Mouse (Mus musculus): ENCODE measurements around the gene Man1c1. TPM values are rescaled to one million over a fixed set of nuclear protein-coding genes. Genes with fewer than 3 reads are reported as not detected.

Man1c1 gene
- polyA plus RNA-seq, 1 experiment = 6.9 TPM

DNA sequence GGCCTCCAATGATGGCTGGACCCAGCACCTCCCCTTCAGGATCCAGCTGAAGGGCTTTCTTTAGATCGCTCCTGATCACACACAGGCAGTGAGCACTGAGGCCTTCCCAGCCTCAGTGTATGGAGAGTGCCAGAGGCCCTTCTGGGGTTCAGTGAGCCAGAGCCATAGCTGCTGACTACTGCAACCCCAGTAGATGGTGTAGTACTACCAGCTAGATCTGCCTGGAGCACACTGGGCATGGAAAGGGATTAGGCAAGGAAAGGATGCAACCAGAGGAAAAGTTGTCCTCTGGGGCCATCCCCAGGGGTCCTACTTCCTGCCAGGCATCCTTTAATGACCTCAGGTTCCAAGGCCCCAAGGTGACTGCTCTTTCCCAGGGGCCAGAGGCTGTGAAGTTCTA lies 150.5 kb downstream of the Man1c1 start:
- H3K27me3 ChIP-seq (ENCODE audit: control insufficient read depth, insufficient read depth, low read length) = peaks cover 5% of the 10 kb centered on the region; the same call in 1 of the 2 replicates
- TF ChIP-seq POLR2A (IDR thresholded peaks at IDR 0.05; ENCODE audit: low read depth, low read length) = no peak
- TF ChIP-seq CTCF (IDR thresholded peaks at IDR 0.05; ENCODE audit: extremely low read depth, insufficient read depth, insufficient read length, insufficient replicate concordance) = no peak
- H3K36me3 ChIP-seq (ENCODE audit: control insufficient read depth, insufficient read depth, low read length) = no peaks in the 10 kb centered on the region
- peaks cover 5% of the 10 kb centered on the region; the same call in 1 of the 2 replicates for H3K4me1 ChIP-seq (ENCODE audit: control insufficient read depth, insufficient read depth, insufficient read length)
- 84% methylated on average over 1 of the region's 1 CpGs for WGBS
- no peak for DNase-seq (ENCODE audit: low read depth in 1 of 2, low spot score in 2 of 2)
- H3K27ac ChIP-seq (ENCODE audit: insufficient read depth, low read length) = no peak overlapping the region
- H3K4me3 ChIP-seq (ENCODE audit: extremely low read depth, insufficient read depth, insufficient read length) = no peak overlapping the region

DNA sequence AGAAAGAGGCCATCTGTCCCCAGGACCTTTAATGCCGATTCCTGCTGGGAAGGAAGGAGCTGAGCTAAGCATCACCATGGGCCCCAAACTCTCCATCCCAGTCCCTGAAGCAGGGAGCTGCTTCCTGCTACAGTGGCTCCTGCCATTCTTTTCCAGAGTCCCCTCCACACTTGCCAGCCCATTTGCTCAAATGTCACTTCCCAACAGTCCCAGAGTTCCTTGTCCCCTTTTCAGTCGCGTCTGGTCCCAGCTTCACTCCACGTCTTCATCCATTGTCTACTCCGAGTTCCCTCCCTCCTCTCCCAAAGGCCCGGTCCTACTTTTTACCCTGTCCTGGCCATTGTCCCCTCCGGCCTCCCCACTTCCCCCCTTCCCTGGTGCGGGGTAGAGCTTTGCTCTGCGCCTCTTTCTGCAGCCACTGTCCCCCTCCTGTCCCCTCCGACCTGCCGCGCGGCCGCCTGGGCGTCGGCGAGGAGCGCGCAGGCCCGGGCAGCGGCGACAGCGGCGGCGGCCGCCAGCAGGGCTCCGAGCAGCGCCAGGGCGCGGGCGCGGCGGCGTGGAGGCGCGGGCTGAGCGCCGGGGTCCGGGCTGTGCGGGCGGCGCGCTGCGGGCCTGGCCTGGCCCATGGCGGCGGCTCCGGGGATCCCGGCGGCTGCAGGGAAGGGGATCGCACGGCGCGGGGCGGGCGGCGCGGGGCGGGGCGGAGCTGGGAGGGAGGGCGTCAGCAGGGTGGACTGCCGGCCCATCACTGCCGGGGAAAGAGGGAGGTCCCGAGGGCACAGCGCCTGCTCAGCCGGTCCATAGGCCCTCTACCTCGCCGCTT lies 152.4 kb downstream of the Man1c1 start, which contains the start of gene Selenon:
Gene Selenon (minus strand): TSS at position 673 of the 823 bp plus-strand sequence.
- H3K4me1 ChIP-seq (ENCODE audit: control insufficient read depth, insufficient read depth, insufficient read length) = peaks cover 2% of the 10 kb centered on the region; the same call in 1 of the 2 replicates
- peak within 1 kb of the TSS; percentile 59 for H3K4me3 ChIP-seq (ENCODE audit: extremely low read depth, insufficient read depth, insufficient read length)
- WGBS = 3% methylated on average over 65 of the region's 67 CpGs
- peaks cover 5% of the 10 kb centered on the region; the same call in 1 of the 2 replicates for H3K27me3 ChIP-seq (ENCODE audit: control insufficient read depth, insufficient read depth, low read length)
- DNase-seq (ENCODE audit: low read depth in 1 of 2, low spot score in 2 of 2) = no peak
- H3K36me3 ChIP-seq (ENCODE audit: control insufficient read depth, insufficient read depth, low read length) = no peaks in the 10 kb centered on the region
- TF ChIP-seq CTCF (IDR thresholded peaks at IDR 0.05; ENCODE audit: extremely low read depth, insufficient read depth, insufficient read length, insufficient replicate concordance) = no peak
- TF ChIP-seq POLR2A (IDR thresholded peaks at IDR 0.05; ENCODE audit: low read depth, low read length) = no peak
- H3K27ac ChIP-seq (ENCODE audit: insufficient read depth, low read length) = no peak within 1 kb of the TSS

DNA sequence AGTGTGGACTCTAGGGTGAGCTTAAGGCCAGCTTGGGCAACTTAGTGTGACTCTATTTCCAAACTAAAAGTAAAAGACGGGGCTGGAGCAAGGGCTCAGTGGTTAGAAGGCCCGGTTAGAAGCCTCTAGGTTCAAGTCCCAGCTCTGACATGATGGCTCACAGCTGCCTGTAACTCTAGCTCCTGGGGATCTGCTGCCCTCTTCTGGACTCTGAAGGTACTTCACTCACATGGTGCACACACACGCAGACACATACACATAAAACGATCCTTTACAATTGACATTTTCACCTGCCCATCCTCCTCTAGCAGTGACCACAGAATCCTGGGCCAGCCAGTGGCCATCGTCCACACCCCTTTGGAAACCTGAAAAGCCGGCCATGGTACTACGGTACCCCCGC lies 154.2 kb downstream of the Man1c1 start:
- H3K27me3 ChIP-seq (ENCODE audit: control insufficient read depth, insufficient read depth, low read length) = peaks cover 5% of the 10 kb centered on the region; the same call in 1 of the 2 replicates
- WGBS = 98% methylated on average over 8 of the region's 8 CpGs
- H3K4me3 ChIP-seq (ENCODE audit: extremely low read depth, insufficient read depth, insufficient read length) = no peak overlapping the region
- H3K27ac ChIP-seq (ENCODE audit: insufficient read depth, low read length) = no peak overlapping the region
- H3K36me3 ChIP-seq (ENCODE audit: control insufficient read depth, insufficient read depth, low read length) = no peaks in the 10 kb centered on the region
- no peak for TF ChIP-seq POLR2A (IDR thresholded peaks at IDR 0.05; ENCODE audit: low read depth, low read length)
- no peak for TF ChIP-seq CTCF (IDR thresholded peaks at IDR 0.05; ENCODE audit: extremely low read depth, insufficient read depth, insufficient read length, insufficient replicate concordance)
- peaks cover 2% of the 10 kb centered on the region; the same call in 1 of the 2 replicates for H3K4me1 ChIP-seq (ENCODE audit: control insufficient read depth, insufficient read depth, insufficient read length)
- DNase-seq (ENCODE audit: low read depth in 1 of 2, low spot score in 2 of 2) = no peak

GRCm38 (mm10) chr4:134548169-134548938 lies 155.7 kb downstream of the Man1c1 start:
- DNase-seq (ENCODE audit: low read depth in 1 of 2, low spot score in 2 of 2) = peak in 1 of 2 experiments; percentile 40
- H3K27me3 ChIP-seq (ENCODE audit: control insufficient read depth, insufficient read depth, low read length) = peaks cover 5% of the 10 kb centered on the region; the same call in 1 of the 2 replicates
- no peaks in the 10 kb centered on the region for H3K36me3 ChIP-seq (ENCODE audit: control insufficient read depth, insufficient read depth, low read length)
- 62% methylated on average over 18 of the region's 18 CpGs for WGBS
- TF ChIP-seq POLR2A (IDR thresholded peaks at IDR 0.05; ENCODE audit: low read depth, low read length) = no peak
- no peak for TF ChIP-seq CTCF (IDR thresholded peaks at IDR 0.05; ENCODE audit: extremely low read depth, insufficient read depth, insufficient read length, insufficient replicate concordance)
- peaks cover 2% of the 10 kb centered on the region; the same call in 1 of the 2 replicates for H3K4me1 ChIP-seq (ENCODE audit: control insufficient read depth, insufficient read depth, insufficient read length)
- H3K27ac ChIP-seq (ENCODE audit: insufficient read depth, low read length) = no peak overlapping the region; the same call in 1 of the 2 replicates
- no peak overlapping the region for H3K4me3 ChIP-seq (ENCODE audit: extremely low read depth, insufficient read depth, insufficient read length)

DNA sequence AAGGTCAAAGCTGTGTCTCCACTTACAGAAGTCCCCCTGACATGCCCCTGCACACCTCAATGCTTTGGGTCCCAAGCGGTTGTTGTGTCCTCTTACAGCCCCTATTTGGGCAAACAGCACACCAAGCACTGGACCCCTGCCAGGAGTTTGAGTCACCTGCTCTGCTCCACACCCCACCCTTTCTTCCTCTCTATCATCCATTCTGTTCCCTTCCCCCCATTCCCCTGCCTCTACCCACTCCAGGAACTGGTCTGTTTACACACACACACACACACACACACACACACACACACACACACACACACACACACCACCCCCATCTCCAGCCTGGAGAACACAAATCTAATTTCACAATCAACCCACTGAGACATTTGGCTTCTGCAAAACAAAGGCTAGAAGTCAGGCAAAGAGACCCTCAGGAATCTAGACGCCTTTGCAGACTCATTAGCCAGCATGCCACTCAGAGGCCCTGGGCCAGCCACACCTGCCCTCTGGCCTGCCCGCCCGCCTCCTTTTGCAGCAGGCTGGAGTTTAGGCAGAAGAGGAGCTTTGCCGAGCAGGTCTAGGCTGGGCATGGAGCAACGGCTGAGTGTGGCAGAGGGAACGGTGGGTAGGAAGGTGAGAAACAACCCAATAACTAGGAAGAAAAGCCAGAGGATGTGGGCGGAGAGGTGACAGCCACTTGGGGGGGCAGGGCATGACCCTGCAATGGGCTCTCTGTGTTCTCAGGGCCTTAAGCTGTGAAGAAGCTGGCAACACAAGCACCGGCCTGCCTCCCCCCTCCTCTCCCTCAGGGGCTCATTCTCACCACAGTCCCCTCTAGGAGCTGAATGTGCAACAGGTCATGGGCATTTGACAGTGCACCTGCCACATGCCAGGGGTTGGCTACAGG lies 157.0 kb downstream of the Man1c1 start:
- TF ChIP-seq POLR2A (IDR thresholded peaks at IDR 0.05; ENCODE audit: low read depth, low read length) (no peak), CTCF (IDR thresholded peaks at IDR 0.05; ENCODE audit: extremely low read depth, insufficient read depth, insufficient read length, insufficient replicate concordance) (no peak)
- Histone ChIP-seq H3K4me3 (ENCODE audit: extremely low read depth, insufficient read depth, insufficient read length) (peak overlapping the region; percentile 7; the same call in 1 of the 2 replicates), H3K36me3 (ENCODE audit: control insufficient read depth, insufficient read depth, low read length) (no peaks in the 10 kb centered on the region), H3K27me3 (ENCODE audit: control insufficient read depth, insufficient read depth, low read length) (peaks cover 4% of the 10 kb centered on the region; the same call in 1 of the 2 replicates), H3K27ac (ENCODE audit: insufficient read depth, low read length) (no peak overlapping the region), H3K4me1 (ENCODE audit: control insufficient read depth, insufficient read depth, insufficient read length) (no peaks in the 10 kb centered on the region)
- 67% methylated on average over 9 of the region's 9 CpGs for WGBS
- DNase-seq (ENCODE audit: low read depth in 1 of 2, low spot score in 2 of 2) = no peak

GRCm38 (mm10) chr4:134543261-134543660 lies 160.8 kb downstream of the Man1c1 start:
- no peaks in the 10 kb centered on the region for H3K4me1 ChIP-seq (ENCODE audit: control insufficient read depth, insufficient read depth, insufficient read length)
- 9% methylated on average over 5 of the region's 5 CpGs for WGBS
- H3K27me3 ChIP-seq (ENCODE audit: control insufficient read depth, insufficient read depth, low read length) = no peaks in the 10 kb centered on the region
- no peak overlapping the region for H3K4me3 ChIP-seq (ENCODE audit: extremely low read depth, insufficient read depth, insufficient read length)
- no peaks in the 10 kb centered on the region for H3K36me3 ChIP-seq (ENCODE audit: control insufficient read depth, insufficient read depth, low read length)
- TF ChIP-seq POLR2A (IDR thresholded peaks at IDR 0.05; ENCODE audit: low read depth, low read length) (no peak), CTCF (IDR thresholded peaks at IDR 0.05; ENCODE audit: extremely low read depth, insufficient read depth, insufficient read length, insufficient replicate concordance) (peak; percentile 97)
- DNase-seq (ENCODE audit: low read depth in 1 of 2, low spot score in 2 of 2) = peak; percentile 67 to 88
- H3K27ac ChIP-seq (ENCODE audit: insufficient read depth, low read length) = no peak overlapping the region

All from spleen, adult 2 months (tissue).